Mouse (Mus musculus) intestine, embryonic 14.5 days (tissue): ENCODE results near the gene Cish. TPM values are rescaled to one million over a fixed set of nuclear protein-coding genes. Genes with fewer than 3 reads are reported as not detected.

ENCODE experiments used
- ATAC-seq: fragments of 200-750 bp; cut with Nextera tagmentation; replicated peaks from 2 replicates; pipeline ENCODE4 v1.8.0; 2017; ENCODE audit warnings: low read depth, moderate number of reproducible peaks, moderate TSS enrichment, moderate library complexity; ENCODE audit not compliant: low FRiP score, low TSS enrichment
- DNase-seq: peaks from one replicate; pipeline ENCODE4 v3.0.0-alpha.2; 2018; ENCODE audit warnings: low spot score
- H3K27ac ChIP-seq: fragments of 300-500 bp; sonication (generic); 2 replicates; pipeline ENCODE4 v1.5.1; 2014; ENCODE audit warnings: low read depth, mild to moderate bottlenecking, control low read depth
- H3K27me3 ChIP-seq: fragments of 300-500 bp; sonication (generic); replicated peaks from 2 replicates; pipeline ENCODE4 v1.6.1; 2014; ENCODE audit warnings: low read length, control low read depth; ENCODE audit not compliant: control insufficient read depth, insufficient read depth
- H3K36me3 ChIP-seq: fragments of 300-500 bp; sonication (generic); 2 replicates; pipeline ENCODE4 v1.6.1; 2014; ENCODE audit warnings: low read length, control low read depth; ENCODE audit not compliant: control insufficient read depth, insufficient read depth
- H3K4me1 ChIP-seq: fragments of 300-500 bp; sonication (generic); replicated peaks from 2 replicates; pipeline ENCODE4 v1.6.1; 2014; ENCODE audit warnings: low read length, control low read depth, mixed read lengths; ENCODE audit not compliant: control insufficient read depth, insufficient read depth
- H3K4me2 ChIP-seq: fragments of 300-500 bp; sonication (generic); 2 replicates; pipeline ENCODE4 v1.6.1; 2014; ENCODE audit warnings: low read length
- H3K4me3 ChIP-seq: fragments of 300-500 bp; sonication (generic); 2 replicates; pipeline ENCODE4 v1.5.1; 2014; ENCODE audit warnings: low read depth, low read length, control low read depth, mixed read lengths
- H3K9ac ChIP-seq: fragments of 300-500 bp; sonication (generic); 2 replicates; pipeline ENCODE4 v1.6.1; 2014; ENCODE audit warnings: mild to moderate bottlenecking, low read length
- H3K9me3 ChIP-seq: fragments of 300-500 bp; sonication (generic); 2 replicates; pipeline ENCODE4 v1.6.1; 2016; ENCODE audit warnings: low read length, control low read depth; ENCODE audit not compliant: control insufficient read depth
- WGBS: fragments of 180-500 bp; shearing (Covaris S2); extraction: QIAGEN DNeasy Blood & Tissue Kit; methylation state at CpG from one replicate; pipeline ENCODE4 v1.1.7; 2014; 5-methylcytosine and 5-hydroxymethylcytosine counted together
- polyA plus RNA-seq: library from polyadenylated mRNA; unstranded; fragments of >200 nt; fragmentation: Nextera tagmentation; extraction: Ambion mirVana; gene quantifications from 2 replicates; pipeline ENCODE4 v1.2.1, GENCODE M21; 2014

Cish gene
- polyA plus RNA-seq, 1 experiment from 2014 or later: 8.9 TPM

DNA sequence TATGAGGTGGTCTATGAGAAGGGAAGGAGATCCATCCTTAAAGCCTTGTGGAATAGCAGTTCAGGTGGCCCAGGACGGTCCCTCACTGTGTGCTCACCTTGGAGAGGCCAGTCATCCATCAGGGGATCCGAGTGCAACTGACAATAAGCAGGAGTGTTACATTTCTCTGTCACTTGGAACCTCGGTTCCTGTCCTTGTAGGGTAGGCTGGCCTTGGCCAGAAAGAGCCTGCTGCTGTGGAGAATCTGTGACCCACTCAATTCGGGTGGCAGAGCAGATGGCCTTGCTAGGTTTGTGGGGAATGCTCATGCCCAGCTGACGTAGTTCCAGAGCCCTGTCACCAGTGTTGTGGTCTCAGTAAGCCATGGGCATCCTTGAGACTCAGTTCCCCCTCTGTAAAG, 13.8 kb downstream of the Cish start:
- H3K27ac ChIP-seq: no peak overlapping the region
- DNase-seq (no peak), ATAC-seq (no peak)
- no peak overlapping the region for H3K9ac ChIP-seq
- H3K4me2 ChIP-seq: no peak overlapping the region
- H3K9me3 ChIP-seq: no peaks in the 10 kb centered on the region
- H3K36me3 ChIP-seq: no peaks in the 10 kb centered on the region
- no peak overlapping the region for H3K4me3 ChIP-seq
- H3K4me1 ChIP-seq: peaks cover 10% of the 10 kb centered on the region; the same call in 1 of the 2 replicates
- 61% methylated on average over 5 of the region's 5 CpGs for WGBS
- no peaks in the 10 kb centered on the region for H3K27me3 ChIP-seq

DNA sequence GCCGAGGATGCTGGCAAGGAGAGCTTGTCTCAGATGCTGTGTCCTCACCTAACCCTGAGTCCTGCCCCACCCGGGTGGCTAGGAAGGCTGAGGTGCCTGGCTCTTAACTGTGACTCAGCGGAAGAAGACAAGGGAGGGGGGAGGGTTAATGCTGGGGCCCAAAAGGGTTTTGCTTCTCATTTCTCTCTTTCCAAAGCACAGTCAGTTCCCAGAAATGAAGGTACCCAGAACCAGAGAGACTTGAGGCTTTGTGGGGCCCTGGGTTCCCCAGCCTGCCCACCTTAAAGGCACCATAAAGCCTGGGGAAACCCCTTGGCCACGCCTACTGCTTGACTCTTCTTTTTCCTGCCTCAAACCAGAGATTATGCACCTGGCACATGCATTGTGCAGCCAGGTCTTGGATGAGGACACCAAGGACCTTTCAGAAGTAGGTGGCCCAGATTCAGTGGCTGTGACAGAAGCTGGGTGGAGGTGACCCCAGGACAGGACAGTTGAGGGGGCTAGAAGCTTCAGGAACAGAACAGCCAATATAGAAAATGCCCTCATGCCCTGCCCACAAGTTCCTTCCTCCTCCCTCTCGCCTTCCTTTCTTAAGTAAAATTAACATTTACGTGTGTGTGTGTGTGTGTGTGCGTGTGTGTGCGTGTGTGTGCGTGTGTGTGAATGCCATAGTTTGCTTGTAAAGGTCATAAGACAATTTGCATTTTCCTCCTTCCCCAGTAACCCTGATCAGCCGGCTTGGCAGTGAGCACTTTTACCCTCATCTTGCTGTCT, 17.2 kb downstream of the Cish start:
- Histone ChIP-seq H3K4me3 (no peak overlapping the region), H3K36me3 (no peaks in the 10 kb centered on the region), H3K9me3 (no peaks in the 10 kb centered on the region), H3K27ac (no peak overlapping the region), H3K27me3 (no peaks in the 10 kb centered on the region), H3K4me2 (no peak overlapping the region), H3K4me1 (0 out of 2 replicates have a peak, but pooled peaks cover 6% of the 10 kb centered on the region), H3K9ac (no peak overlapping the region)
- DNase-seq (no peak), ATAC-seq (no peak)
- 64% methylated on average over 10 of the region's 10 CpGs for WGBS

DNA sequence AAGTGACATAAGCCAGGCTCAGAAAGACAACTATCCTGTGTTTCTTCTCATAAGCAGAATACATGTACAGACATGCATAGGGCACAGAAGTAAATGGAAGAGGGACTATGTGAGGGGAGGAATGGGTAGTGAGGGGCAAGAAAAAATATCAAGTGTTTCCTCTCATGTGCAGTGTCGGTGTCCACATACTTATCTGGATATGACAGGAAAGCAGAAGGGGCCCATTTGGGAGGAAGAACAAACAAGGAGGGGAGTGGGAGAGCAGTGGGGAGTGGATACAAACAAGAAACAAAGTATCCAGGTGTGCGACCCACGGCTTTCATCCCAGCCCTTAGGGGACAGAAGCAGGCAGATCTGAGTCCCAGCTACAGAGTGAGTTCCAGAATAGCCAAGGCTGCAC, 18.1 kb downstream of the Cish start:
- H3K27me3 ChIP-seq: no peaks in the 10 kb centered on the region
- ATAC-seq: no peak
- H3K4me2 ChIP-seq: no peak overlapping the region
- H3K4me3 ChIP-seq: no peak overlapping the region
- WGBS: 81% methylated on average over 3 of the region's 3 CpGs
- no peaks in the 10 kb centered on the region for H3K9me3 ChIP-seq
- no peak overlapping the region for H3K27ac ChIP-seq
- DNase-seq: no peak
- H3K36me3 ChIP-seq: no peaks in the 10 kb centered on the region
- H3K4me1 ChIP-seq: 0 out of 2 replicates have a peak, but pooled peaks cover 6% of the 10 kb centered on the region
- H3K9ac ChIP-seq: no peak overlapping the region

GRCm38 (mm10) chr9:107315791-107316190, 20.0 kb downstream of the Cish start:
- Histone ChIP-seq H3K4me3 (no peak overlapping the region), H3K9ac (no peak overlapping the region), H3K36me3 (no peaks in the 10 kb centered on the region), H3K4me1 (0 out of 2 replicates have a peak, but pooled peaks cover 6% of the 10 kb centered on the region), H3K9me3 (no peaks in the 10 kb centered on the region), H3K27ac (no peak overlapping the region), H3K4me2 (no peak overlapping the region), H3K27me3 (no peaks in the 10 kb centered on the region)
- ATAC-seq (no peak), DNase-seq (no peak)
- 64% methylated on average over 2 of the region's 2 CpGs for WGBS

DNA sequence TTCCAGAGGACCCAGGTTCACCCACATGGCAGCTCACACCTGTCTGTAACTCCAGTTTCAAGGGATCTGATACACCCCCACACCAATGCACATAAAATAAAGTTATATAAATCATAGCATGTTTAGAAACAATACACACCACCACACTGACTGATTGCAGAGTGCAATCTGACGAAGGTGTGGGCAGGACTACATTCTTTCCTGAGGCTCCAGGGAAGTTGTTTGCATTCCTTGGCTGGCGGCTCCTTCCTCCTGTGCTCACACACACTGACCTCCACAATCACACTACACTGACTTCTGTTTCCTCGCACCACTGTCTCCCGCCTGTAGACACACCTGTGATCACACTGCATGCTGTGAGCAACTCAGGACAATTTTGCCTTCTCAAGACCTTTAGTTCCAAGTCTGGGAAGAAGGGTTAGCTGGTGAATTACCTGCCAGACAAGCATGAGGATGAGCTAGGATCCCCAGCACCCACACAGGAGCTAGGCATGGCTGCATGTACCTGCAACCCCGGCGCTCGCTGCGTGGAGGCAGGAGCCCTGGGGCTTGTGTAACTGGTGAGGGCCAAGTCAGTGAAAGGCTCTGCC, 26.7 kb downstream of the Cish start:
- 68% methylated on average over 8 of the region's 8 CpGs for WGBS
- DNase-seq: no peak
- ATAC-seq: no peak

GRCm38 (mm10) chr9:107323558-107323957, 27.7 kb downstream of the Cish start:
- H3K27me3 ChIP-seq: no peaks in the 10 kb centered on the region
- H3K9me3 ChIP-seq: no peaks in the 10 kb centered on the region
- H3K4me2 ChIP-seq: no peak overlapping the region
- WGBS: 75% methylated on average over 6 of the region's 6 CpGs
- H3K36me3 ChIP-seq: peaks cover 6% of the 10 kb centered on the region; the same call in 1 of the 2 replicates
- DNase-seq: no peak
- no peak overlapping the region for H3K9ac ChIP-seq
- H3K27ac ChIP-seq: no peak overlapping the region
- no peak overlapping the region for H3K4me3 ChIP-seq
- H3K4me1 ChIP-seq: no peaks in the 10 kb centered on the region
- no peak for ATAC-seq

More for the DNA sequence above, 26.7 kb downstream of the Cish start:
- Histone ChIP-seq H3K9me3 (no peaks in the 10 kb centered on the region), H3K27me3 (no peaks in the 10 kb centered on the region), H3K9ac (no peak overlapping the region), H3K4me2 (no peak overlapping the region), H3K4me1 (no peaks in the 10 kb centered on the region), H3K36me3 (no peaks in the 10 kb centered on the region), H3K4me3 (no peak overlapping the region), H3K27ac (no peak overlapping the region)

DNA sequence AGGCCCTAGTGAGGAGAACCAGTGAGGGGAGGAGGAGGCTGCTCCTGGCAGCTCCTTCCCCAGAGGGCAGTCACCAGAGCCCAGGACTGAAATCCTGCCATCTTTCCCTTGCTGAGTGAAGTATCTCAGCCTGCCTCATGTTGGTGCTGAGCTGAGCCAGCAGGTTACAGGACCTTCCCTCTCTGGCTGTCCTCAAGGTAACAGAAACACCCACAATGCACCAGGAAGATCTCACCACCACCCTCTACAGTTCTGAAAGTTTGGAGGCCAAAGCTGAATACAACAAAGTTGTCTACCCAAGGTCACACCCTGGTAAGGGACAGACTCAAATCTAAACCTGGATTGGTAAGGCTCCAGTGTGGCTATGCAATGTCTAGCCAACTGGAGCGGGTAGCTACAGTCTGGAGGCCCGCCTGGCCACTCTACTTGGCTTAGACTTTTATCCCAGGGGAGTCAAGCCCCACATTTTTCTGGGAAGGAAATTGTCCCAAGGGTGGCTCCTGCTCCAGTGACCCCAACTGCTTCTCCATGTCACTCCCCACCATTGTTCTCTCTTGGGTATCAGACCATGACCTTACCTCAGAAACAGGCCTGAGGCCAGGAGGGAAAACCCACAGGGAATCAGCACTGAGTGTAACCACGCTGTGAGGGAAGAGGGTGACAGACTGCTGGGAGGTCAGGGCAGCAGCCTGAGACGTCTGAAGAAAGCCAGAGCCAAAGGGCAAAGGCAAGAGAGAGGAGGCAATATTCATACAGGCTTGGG, 29.2 kb downstream of the Cish start:
- Histone ChIP-seq H3K9ac (no peak overlapping the region), H3K9me3 (no peaks in the 10 kb centered on the region), H3K4me2 (no peak overlapping the region), H3K4me1 (no peaks in the 10 kb centered on the region), H3K27me3 (no peaks in the 10 kb centered on the region), H3K4me3 (no peak overlapping the region), H3K27ac (no peak overlapping the region), H3K36me3 (peaks cover 7% of the 10 kb centered on the region; the same call in 1 of the 2 replicates)
- DNase-seq (no peak), ATAC-seq (no peak)
- 54% methylated on average over 4 of the region's 4 CpGs for WGBS

GRCm38 (mm10) chr9:107325904-107326303, 30.1 kb downstream of the Cish start:
- no peaks in the 10 kb centered on the region for H3K4me1 ChIP-seq
- no peak overlapping the region for H3K4me3 ChIP-seq
- no peak overlapping the region for H3K9ac ChIP-seq
- H3K27me3 ChIP-seq: no peaks in the 10 kb centered on the region
- no peaks in the 10 kb centered on the region for H3K9me3 ChIP-seq
- H3K27ac ChIP-seq: no peak overlapping the region
- no peak overlapping the region for H3K4me2 ChIP-seq
- H3K36me3 ChIP-seq: peaks cover 7% of the 10 kb centered on the region; the same call in 1 of the 2 replicates
- ATAC-seq: no peak
- no peak for DNase-seq
- WGBS: 81% methylated on average over 7 of the region's 7 CpGs
